8 mouse cellular contexts compared by ENCODE assay signal in genomic region chr9:72530824-72531223, GRCm38 (mm10). TPM values are rescaled to one million over a fixed set of nuclear protein-coding genes. Genes with fewer than 3 reads are reported as not detected.
DNase-seq lines count a peak whose midpoint lies in the region; ATAC-seq lines count a peak whose summit lies in the region.

No protein-coding gene starts in this region.

- no peaks in the 10 kb centered on the region for H3K27me3 ChIP-seq in lung, embryonic 15.5 days

- no peaks in the 10 kb centered on the region for H3K36me3 ChIP-seq in lung, embryonic 15.5 days

- H3K9me3 ChIP-seq in lung, embryonic 15.5 days, result no peaks in the 10 kb centered on the region

- 29% methylated on average over 4 of the region's 4 CpGs for WGBS in lung, embryonic 15.5 days

- peak overlapping the region; percentile 100 for H3K27ac ChIP-seq in lung, embryonic 15.5 days

- peaks cover 12% of the 10 kb centered on the region for H3K4me1 ChIP-seq in lung, embryonic 15.5 days

- no peak for ATAC-seq in lung, embryonic 15.5 days (ENCODE audit: borderline replicate concordance, extremely low read depth, low FRiP score, low TSS enrichment)

- peak overlapping the region; percentile 96 for H3K4me3 ChIP-seq in lung, embryonic 15.5 days

- H3K4me2 ChIP-seq in lung, embryonic 15.5 days, result peak overlapping the region; percentile 78

- no peak for DNase-seq in lung, postnatal 36 days
- DNase-seq in adrenal gland, postnatal 36 days, result peak; percentile 38 to 47
- peak; percentile 18 to 50 for DNase-seq in gastrocnemius, postnatal 4 days (ENCODE audit: low spot score in 2 of 2)
- peak; percentile 67 for DNase-seq in kidney, adult 18-20 months
- peak; percentile 29 for DNase-seq in lung, postnatal 10 days
- peak; percentile 33 for DNase-seq in testis, postnatal 14 days (ENCODE audit: low spot score)
- no peak for DNase-seq in layer of hippocampus, postnatal 25 days (ENCODE audit: extremely low spot score in 1 of 2, low spot score in 1 of 2)

- H3K9ac ChIP-seq in lung, embryonic 15.5 days, result peak overlapping the region; percentile 98

RNA-seq across cellular contexts. Expression of gene Rfx7, which starts 1.2 kb away (rescaled TPM):
- 9.0 TPM in 2 replicates for polyA plus RNA-seq in lung, embryonic 15.5 days (2015; fragmentation: Nextera tagmentation; extraction: Ambion mirVana)
- 10 to 100 TPM; 19.4 to 22.8 TPM for total RNA-seq in adrenal gland, postnatal 36 days (2021)
- 10 to 100 TPM; 38.9 to 39.0 TPM for total RNA-seq in gastrocnemius, postnatal 4 days (2021)
- 10 to 100 TPM; 20.2 to 24.8 TPM for total RNA-seq in layer of hippocampus, postnatal 25 days (2021)

RNA-seq across cellular contexts. Expression of gene Tex9, which starts 38.8 kb away (rescaled TPM):
- polyA plus RNA-seq in lung, embryonic 15.5 days (2015; fragmentation: Nextera tagmentation; extraction: Ambion mirVana), result 24.8 and 26.3 TPM in 2 replicates
- 1 to 10 TPM; 4.0 to 4.7 TPM for total RNA-seq in adrenal gland, postnatal 36 days (2021)
- 1 to 10 TPM; 4.0 to 5.3 TPM for total RNA-seq in gastrocnemius, postnatal 4 days (2021)
- 1 to 10 TPM; 5.8 to 7.5 TPM for total RNA-seq in layer of hippocampus, postnatal 25 days (2021)

Comparison
In these comparisons a context has a peak if more than half of its experiments do, and no peak if none do; other contexts are left out.
1. DNase-seq: peak in adrenal gland, postnatal 36 days (2 of 2), gastrocnemius, postnatal 4 days (2 of 2), kidney, adult 18-20 months (single experiment), lung, postnatal 10 days (single experiment) and testis, postnatal 14 days (single experiment); none in lung, postnatal 36 days (single experiment) and layer of hippocampus, postnatal 25 days (0 of 2).